Mouse (Mus musculus) lung, postnatal 4 days (tissue): Measurements from ENCODE around the gene Gm13305.
"Not testable (repeated sequence)": the region's sequence is repeated elsewhere in the genome, so short reads cannot be mapped to it uniquely, and the experiment has no call there.

ENCODE experiments used
- DNase-seq, 2 experiments: peaks; one replicate each; pipeline ENCODE4 v3.0.0; 2021

Gm13305 gene

DNA sequence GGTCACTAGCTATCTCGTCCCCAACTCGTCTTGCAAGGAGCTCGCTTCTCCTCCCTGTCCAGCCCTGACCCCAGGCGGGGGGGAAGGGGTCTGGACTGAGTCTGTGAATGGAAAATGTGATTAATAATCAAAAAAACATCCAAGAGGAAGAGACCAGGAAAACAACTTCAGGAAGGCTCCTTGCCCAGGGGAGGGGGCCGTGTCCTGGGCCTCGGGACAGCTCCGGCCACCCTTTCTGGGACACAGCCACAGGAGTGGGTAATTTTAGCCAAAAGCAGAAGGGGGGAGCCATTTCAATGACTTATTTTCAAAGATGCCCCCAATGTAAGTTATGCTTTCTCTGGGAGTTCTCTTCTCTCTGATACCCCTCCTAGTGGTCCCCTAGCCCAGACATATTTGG, at the start of gene Gm13305:
Gm13305 (minus strand) TSS at position 101 of the 400 bp plus-strand sequence.
- DNase-seq: not testable (repeated sequence)

- not testable (repeated sequence) for DNase-seq
Observed at GRCm38 (mm10) chr4:42184980-42185372, 16.6 kb upstream of the Gm13305 start.

DNA sequence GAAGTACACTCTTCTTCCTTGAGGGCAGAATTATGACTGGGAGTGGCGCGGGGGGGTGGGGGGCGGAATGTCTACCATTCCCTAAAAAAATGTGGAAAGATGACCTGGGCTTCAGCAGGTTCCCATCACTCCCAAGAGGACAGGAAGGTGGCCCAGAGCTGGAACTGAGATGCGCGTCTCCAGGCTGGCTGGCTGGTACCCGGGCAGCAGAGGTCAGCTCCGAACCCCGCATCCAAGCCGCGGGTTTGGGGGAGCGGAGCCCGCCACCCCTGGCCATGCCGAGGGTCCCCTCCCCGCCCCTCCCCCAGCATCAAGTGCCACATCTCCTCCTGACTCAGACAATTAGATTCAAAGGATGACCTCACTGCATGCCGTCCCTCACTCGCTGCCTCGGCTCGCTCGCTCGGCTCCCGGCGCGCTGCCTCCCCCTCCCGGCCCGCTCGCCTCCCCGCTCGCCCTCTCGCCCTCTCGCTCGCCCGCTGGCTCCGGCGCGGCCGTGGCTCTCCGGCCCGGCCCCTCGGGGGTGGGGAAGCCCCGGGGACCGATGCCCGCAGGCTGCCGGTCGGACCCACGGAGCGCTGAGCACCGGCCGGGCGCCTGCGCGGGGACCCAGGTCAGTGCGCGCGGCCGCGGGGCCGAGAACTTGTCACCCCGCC, 16.0 kb upstream of the Gm13305 start:
- not testable (repeated sequence) for DNase-seq

DNA sequence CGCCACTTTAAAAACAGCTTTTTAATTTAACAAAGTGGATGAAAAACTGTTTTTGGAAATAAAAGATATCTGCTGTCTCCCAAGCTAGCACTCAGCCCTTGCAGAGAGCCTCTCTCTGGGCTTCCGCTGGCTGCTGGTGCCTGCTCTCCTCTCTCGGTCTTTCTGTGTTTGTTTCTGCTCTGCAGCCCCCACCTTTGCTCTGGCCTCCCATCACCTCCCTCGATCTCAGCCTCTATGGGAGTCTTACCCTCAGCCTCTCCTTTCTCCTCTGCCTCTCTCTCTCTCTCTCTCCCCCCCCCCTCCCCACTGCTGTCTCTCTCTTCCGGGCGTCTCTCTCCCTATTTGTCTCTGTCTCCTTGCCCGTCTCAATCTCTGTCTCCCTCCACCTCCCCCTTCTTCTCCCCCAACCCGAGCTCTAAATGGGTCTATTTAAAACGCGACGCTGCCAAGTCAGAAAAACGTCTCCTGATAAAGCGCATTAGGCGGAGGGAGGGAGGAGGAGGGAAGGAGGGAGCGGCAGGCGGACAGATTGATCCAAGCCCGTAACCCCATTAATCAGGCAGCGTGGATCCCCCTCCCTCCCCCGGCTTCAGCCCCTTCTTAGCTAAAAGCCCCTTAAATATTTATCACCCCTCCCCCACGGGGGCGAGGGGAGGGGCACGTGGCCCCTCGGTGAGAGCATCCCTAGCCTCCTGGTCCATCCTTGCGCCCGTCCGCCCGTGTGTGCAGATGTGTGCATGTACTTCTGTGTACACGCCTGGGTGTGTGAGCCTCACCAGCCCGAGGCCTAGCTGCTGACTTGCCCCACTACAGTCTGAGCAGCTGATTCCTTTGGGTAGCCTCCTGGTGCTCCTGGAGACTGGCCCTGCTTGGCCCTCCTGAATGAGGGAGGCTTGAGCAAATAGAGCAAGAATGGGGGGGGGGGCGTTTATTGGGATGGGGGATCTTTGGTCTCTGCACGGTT, 15.1 kb upstream of the Gm13305 start:
- not testable (repeated sequence) for DNase-seq

GRCm38 (mm10) chr4:42178243-42178642, 9.8 kb upstream of the Gm13305 start:
- DNase-seq: not testable (repeated sequence)

DNA sequence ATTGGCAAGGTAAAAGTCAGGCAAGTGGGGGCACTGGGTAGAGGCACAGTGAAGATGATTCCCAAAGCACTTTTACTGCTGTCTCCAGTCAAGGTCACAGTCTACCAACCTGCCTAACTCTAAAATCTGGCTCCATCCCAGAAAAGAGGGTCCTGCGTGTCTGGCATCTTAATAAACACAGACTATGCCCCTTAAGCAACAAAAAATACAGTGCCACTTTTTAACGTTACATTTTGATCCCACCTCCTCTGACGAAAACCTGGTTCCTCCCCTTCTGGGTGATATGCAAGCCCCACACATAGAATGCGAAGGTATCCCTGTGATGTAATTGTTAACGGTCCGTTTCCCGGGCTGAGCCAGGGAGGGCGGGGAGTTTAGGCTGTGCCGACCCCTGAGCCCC, 15.3 kb downstream of the Gm13305 start, which contains the start of gene Gm13306:
Gm13306 (plus strand) TSS at position 301 of the 400 bp plus-strand sequence.
- DNase-seq: not testable (repeated sequence)

GRCm38 (mm10) chr4:42114517-42114916, 53.9 kb downstream of the Gm13305 start, which contains the start of gene Gm13304:
Gm13304 (plus strand) TSS chr4:42114817.
- DNase-seq: not testable (repeated sequence)
